Mouse (Mus musculus) liver, embryonic 15.5 days (tissue): ENCODE results near the gene Abi3. TPM values are rescaled to one million over a fixed set of nuclear protein-coding genes. Genes with fewer than 3 reads are reported as not detected.

Experiments
- ATAC-seq: fragments of 200-750 bp; cut with Nextera tagmentation; 2 replicates; pipeline ENCODE4 v1.8.0; 2017; ENCODE audit warnings: moderate number of reproducible peaks, mild to moderate bottlenecking, moderate library complexity; ENCODE audit not compliant: insufficient read depth
- H3K27ac ChIP-seq: fragments of 300-500 bp; sonication (generic); replicated peaks from 2 replicates; pipeline ENCODE4 v1.5.1; 2015; ENCODE audit warnings: mild to moderate bottlenecking, inconsistent platforms
- H3K27me3 ChIP-seq: fragments of 300-500 bp; sonication (generic); 2 replicates; pipeline ENCODE4 v1.6.1; 2015; ENCODE audit warnings: mild to moderate bottlenecking, inconsistent platforms
- H3K36me3 ChIP-seq: fragments of 300-500 bp; sonication (generic); replicated peaks from 2 replicates; pipeline ENCODE4 v1.6.1; 2015; ENCODE audit warnings: moderate library complexity, mild to moderate bottlenecking, inconsistent platforms
- H3K4me1 ChIP-seq: fragments of 300-500 bp; sonication (generic); replicated peaks from 2 replicates; pipeline ENCODE4 v1.6.1; 2015; ENCODE audit warnings: inconsistent platforms
- H3K4me2 ChIP-seq: fragments of 300-500 bp; sonication (generic); 2 replicates; pipeline ENCODE4 v1.6.1; 2015; ENCODE audit warnings: moderate library complexity, mild to moderate bottlenecking, inconsistent platforms
- H3K4me3 ChIP-seq: fragments of 300-500 bp; sonication (generic); replicated peaks from 2 replicates; pipeline ENCODE4 v1.5.1; 2015; ENCODE audit warnings: mild to moderate bottlenecking, inconsistent platforms
- H3K9ac ChIP-seq: fragments of 300-500 bp; sonication (generic); 2 replicates; pipeline ENCODE4 v1.6.1; 2015; ENCODE audit warnings: moderate library complexity, mild to moderate bottlenecking, inconsistent platforms
- H3K9me3 ChIP-seq: fragments of 300-500 bp; sonication (generic); replicated peaks from 2 replicates; pipeline ENCODE4 v1.6.1; 2016; ENCODE audit warnings: inconsistent platforms
- WGBS: fragments of 180-500 bp; shearing (Covaris S2); methylation state at CpG from one replicate; pipeline ENCODE4 v1.1.7; 2015; ENCODE audit warnings: mixed read lengths; ENCODE audit not compliant: insufficient replicate concordance; 5-methylcytosine and 5-hydroxymethylcytosine counted together
- polyA plus RNA-seq: library from polyadenylated mRNA; unstranded; fragments of >200 nt; fragmentation: Nextera tagmentation; extraction: Ambion mirVana; gene quantifications from 2 replicates; pipeline ENCODE4 v1.2.1, GENCODE M21; 2015

Abi3 gene
- polyA plus RNA-seq, 1 experiment from 2014 or later = 7.0 TPM

DNA sequence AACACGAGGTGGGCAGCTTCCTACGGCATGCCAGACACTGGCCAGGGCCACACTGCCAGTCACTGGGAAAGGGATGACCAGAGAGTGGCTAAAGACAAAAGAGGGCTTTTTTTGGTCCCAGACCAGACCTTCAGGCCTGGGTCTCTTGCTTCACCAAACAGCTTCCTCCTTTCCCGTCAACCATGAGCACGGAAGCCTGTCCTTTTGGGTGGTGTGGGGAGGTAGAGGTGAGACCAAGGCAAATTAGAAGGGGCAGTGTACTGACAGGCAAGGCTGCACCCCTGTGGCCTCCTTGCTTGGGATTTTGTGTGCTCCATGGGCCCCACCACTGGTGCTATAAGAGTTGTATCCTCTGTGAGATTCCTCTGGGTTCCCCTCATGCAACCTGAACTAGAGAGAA lies 3.7 kb downstream of the Abi3 start:
- Histone ChIP-seq H3K27ac (0 out of 2 replicates have a peak overlapping the region, but pooled peaks have one; percentile 4), H3K4me3 (no peak overlapping the region), H3K4me2 (no peak overlapping the region), H3K27me3 (peaks cover 37% of the 10 kb centered on the region), H3K36me3 (no peaks in the 10 kb centered on the region), H3K4me1 (peaks cover 77% of the 10 kb centered on the region), H3K9ac (no peak overlapping the region), H3K9me3 (no peaks in the 10 kb centered on the region)
- ATAC-seq = no peak
- 46% methylated on average over 4 of the region's 4 CpGs for WGBS

DNA sequence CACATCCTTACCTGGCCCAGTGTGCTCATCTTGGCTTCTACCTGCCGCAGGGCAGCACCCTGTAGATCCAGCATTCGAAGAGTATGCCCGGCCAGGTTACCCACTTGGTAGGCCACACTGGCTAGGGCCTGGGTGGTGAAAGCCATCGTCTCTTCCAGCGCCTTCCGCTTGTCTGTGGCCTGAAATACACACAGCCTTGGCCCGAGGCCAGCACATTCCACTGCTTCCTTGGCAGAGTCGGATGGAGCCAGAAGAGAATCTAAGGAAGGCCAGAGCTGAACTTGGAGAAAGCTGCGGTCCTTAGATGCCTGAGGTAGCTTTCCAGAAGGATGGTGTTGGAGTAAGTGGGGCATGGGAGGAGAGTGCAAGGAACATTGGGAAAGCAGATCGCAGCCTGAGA lies 5.2 kb downstream of the Abi3 start, which contains the start of gene Gngt2:
Gene Gngt2, plus strand, starts transcription at position 158 of the 400 bp plus-strand sequence.
- Histone ChIP-seq H3K36me3 (no peaks in the 10 kb centered on the region), H3K27ac (peak within 1 kb of the TSS; percentile 66; the same call in 1 of the 2 replicates)
- ATAC-seq = no peak

DNA sequence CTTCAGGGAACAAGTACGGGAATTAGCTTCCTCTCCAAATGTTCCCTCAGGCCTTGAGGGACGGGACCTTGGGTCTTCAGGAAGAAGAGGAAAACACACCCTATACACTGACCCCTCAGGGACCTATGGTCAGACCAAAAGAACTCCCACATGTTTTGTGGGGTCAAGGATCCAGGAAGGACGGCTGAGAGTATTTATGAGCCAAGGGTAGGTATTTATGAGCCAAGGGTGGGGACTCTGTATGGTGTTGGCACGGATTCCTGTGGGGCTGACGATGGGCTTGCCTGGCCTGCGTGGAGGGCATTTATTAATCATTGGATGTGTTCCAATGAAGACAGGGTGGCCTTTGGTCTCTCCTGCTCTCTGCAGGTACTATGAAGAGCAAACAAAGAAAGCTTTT lies 5.8 kb downstream of the Abi3 start:
- Histone ChIP-seq H3K27me3 (peaks cover 48% of the 10 kb centered on the region), H3K4me2 (no peak overlapping the region), H3K4me3 (no peak overlapping the region), H3K27ac (no peak overlapping the region; the same call in 1 of the 2 replicates), H3K9ac (no peak overlapping the region), H3K9me3 (no peaks in the 10 kb centered on the region), H3K4me1 (peaks cover 70% of the 10 kb centered on the region), H3K36me3 (peaks cover 2% of the 10 kb centered on the region)
- WGBS = 64% methylated on average over 6 of the region's 6 CpGs
- ATAC-seq = no peak

More for the DNA sequence above, 5.2 kb downstream of the Abi3 start, which contains the start of gene Gngt2:
- Histone ChIP-seq H3K9me3 (no peaks in the 10 kb centered on the region), H3K27me3 (peaks cover 42% of the 10 kb centered on the region), H3K4me1 (peaks cover 74% of the 10 kb centered on the region), H3K4me2 (no peak within 1 kb of the TSS), H3K4me3 (no peak within 1 kb of the TSS), H3K9ac (no peak within 1 kb of the TSS)
- WGBS = 76% methylated on average over 10 of the region's 10 CpGs

DNA sequence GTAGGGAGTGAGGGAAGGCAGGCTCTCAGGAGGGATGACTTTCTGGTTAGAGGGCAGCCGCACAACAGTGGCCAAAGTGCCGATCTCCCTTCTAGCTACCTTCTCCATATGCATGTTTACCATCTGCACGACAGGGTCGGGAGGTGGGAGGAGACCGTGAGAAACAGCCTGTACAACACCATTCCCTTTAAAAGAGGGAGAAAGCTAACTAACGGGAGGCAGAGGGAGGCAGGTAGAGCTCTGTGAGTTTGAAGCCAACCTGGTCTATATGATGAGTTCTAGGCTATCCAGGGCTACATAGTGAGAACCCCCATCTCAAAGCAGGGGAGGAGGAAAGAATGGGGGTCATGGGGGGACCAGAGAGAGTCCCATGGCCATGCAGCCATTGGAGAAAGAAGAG lies 6.4 kb downstream of the Abi3 start:
- H3K9me3 ChIP-seq = no peaks in the 10 kb centered on the region
- H3K27ac ChIP-seq = peak overlapping the region; percentile 66
- no peak overlapping the region for H3K4me3 ChIP-seq
- 21% methylated on average over 6 of the region's 6 CpGs for WGBS
- H3K4me2 ChIP-seq = peak overlapping the region; percentile 60
- H3K4me1 ChIP-seq = peaks cover 71% of the 10 kb centered on the region
- no peak for ATAC-seq
- H3K36me3 ChIP-seq = peaks cover 8% of the 10 kb centered on the region
- H3K9ac ChIP-seq = no peak overlapping the region
- peaks cover 52% of the 10 kb centered on the region for H3K27me3 ChIP-seq

DNA sequence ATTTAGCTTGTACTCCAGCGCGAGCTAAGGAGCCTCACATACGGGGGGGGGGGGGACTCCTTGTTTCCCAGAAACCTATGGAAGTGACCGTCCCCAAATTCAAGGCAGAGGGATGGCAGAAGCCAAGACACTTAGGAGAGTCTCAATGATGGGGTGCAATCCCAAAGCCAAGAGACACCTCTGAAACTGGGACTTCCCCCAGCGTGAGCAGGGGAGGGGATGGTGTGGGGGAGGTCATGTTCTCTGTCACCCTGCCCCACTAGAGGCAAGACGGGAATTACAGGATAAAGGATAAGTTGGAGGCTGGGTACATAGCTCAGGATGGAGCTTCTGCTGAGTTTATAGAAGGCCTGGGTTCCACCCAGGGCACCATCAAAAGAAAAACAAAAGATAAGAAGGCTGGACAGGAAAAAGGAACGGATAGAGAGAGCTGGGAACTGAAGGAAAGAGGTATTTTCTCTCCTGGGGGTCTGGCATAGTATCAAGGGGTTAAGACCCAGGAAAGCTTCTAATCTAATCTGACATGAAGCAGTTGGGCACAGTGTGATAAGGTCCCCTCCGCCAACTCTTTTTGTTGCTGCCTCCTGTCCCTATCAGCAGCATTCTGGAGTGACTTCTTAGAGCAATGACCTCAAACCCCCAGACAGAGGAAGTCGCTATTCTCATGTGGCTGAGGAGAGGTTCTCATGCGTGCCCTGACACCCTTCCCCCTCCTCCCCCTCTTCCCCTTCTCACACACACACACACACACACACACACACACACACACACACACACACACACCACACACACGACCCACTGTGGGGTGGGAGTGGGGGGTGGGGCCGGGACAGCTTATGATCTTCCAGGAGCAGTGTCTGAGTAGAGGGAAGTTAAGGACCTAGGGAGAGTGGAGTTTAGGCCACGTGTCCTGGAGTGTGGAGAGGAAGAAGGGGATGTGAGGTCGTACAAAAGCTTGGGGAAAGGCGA lies 7.2 kb downstream of the Abi3 start:
- H3K36me3 ChIP-seq = peaks cover 16% of the 10 kb centered on the region
- 4% methylated on average over 15 of the region's 15 CpGs for WGBS
- H3K9me3 ChIP-seq = no peaks in the 10 kb centered on the region
- H3K4me2 ChIP-seq = peak overlapping the region; percentile 60
- H3K27me3 ChIP-seq = peaks cover 58% of the 10 kb centered on the region
- H3K9ac ChIP-seq = peak overlapping the region; percentile 16; the same call in 1 of the 2 replicates
- peak; percentile 73 for ATAC-seq
- peak overlapping the region; percentile 66 for H3K27ac ChIP-seq
- H3K4me3 ChIP-seq = peak overlapping the region; percentile 17
- H3K4me1 ChIP-seq = peaks cover 79% of the 10 kb centered on the region

DNA sequence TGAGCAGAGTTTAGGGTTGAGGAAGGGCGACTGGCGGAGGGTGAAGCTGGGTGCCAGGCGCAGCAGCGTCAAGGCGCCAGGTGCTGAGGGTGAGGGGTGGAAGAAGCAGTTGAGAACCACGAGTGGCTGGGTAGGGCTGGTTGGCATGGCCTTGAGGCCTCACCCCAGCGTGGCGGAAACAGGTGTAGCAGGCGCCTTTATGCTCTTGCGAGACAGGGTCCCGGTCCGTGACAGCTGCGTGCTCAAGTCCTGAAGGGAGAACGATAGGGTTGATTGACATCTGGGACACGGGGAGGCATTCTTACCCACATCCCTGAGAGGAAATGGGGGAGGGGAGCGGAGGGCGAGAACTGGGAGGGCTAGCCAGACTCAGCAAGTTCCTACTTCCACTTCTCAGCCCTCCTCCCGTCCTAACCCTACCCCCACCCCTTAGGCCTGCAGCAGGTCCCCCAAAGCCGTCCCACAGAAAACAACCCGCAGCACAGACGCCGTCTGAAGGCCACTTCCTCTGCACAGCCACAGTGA lies 8.1 kb downstream of the Abi3 start:
- Histone ChIP-seq H3K27ac (peak overlapping the region; percentile 66; the same call in 1 of the 2 replicates), H3K4me1 (peaks cover 84% of the 10 kb centered on the region), H3K27me3 (peaks cover 66% of the 10 kb centered on the region), H3K4me3 (peak overlapping the region; percentile 17; the same call in 1 of the 2 replicates), H3K36me3 (peaks cover 16% of the 10 kb centered on the region), H3K9me3 (no peaks in the 10 kb centered on the region), H3K9ac (peak overlapping the region; percentile 14; the same call in 1 of the 2 replicates), H3K4me2 (peak overlapping the region; percentile 60)
- ATAC-seq = peak; percentile 17
- WGBS = 3% methylated on average over 22 of the region's 22 CpGs

DNA sequence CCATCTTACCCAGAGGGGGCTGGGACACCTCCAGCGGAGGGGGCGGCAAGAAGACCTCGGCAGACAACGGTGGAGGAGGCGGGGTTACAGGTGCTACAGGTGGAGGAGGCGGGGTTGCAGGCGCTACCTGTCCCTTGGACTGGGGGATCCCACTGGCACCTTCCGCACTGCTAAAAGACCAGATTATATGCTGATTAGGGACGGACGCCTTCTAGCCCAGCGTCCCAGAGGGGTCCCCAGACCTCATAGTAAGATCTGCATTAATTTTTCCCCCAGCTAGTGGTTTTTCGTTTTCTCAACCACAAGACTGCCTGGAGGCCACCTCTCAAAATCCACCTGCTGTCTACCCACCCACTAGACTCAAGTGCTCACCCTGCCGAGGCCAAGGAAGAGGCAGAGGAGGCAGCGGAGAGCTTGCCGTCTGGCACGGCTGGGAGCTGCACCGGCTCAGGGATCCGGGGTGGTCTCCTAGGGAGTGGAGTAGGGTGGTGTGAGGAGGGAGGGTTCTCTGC lies 8.6 kb downstream of the Abi3 start:
- peaks cover 71% of the 10 kb centered on the region for H3K27me3 ChIP-seq
- H3K27ac ChIP-seq = peak overlapping the region; percentile 48; the same call in 1 of the 2 replicates

DNA sequence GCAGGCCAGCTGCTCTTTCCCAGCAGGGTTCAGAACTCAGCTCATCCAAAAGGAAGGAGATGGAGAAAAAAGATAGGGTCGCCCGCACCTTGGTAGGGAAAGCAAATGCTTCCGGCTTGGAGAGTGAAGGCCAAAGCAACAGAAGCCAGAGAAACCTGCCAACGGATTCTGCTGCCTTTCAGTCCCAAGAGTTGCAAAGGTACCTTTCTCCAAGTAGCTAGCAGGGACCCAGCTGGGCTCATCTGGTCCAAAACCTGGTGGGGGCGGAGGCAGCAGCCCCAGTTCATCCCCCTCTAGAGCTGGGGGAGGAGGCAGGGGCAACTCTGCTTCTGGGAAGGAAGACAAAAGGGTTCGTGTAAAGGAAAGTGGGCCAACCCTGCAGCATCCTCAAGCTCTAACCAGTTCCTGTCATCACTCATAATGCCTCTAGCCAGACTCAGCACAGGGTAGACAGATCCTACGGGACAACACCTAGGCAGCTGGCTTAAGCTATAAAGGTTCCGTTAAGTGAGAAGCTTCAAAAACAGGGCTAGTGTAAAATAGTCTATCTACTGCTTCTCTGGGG lies 9.2 kb downstream of the Abi3 start:
- WGBS = 57% methylated on average over 8 of the region's 8 CpGs
- H3K9ac ChIP-seq = no peak overlapping the region
- no peaks in the 10 kb centered on the region for H3K9me3 ChIP-seq
- H3K4me2 ChIP-seq = no peak overlapping the region
- H3K36me3 ChIP-seq = peaks cover 16% of the 10 kb centered on the region
- ATAC-seq = no peak
- no peak overlapping the region for H3K4me3 ChIP-seq
- H3K4me1 ChIP-seq = peaks cover 84% of the 10 kb centered on the region
- H3K27me3 ChIP-seq = peaks cover 77% of the 10 kb centered on the region
- H3K27ac ChIP-seq = no peak overlapping the region

More for the DNA sequence above, 8.6 kb downstream of the Abi3 start:
- peaks cover 84% of the 10 kb centered on the region for H3K4me1 ChIP-seq
- peak overlapping the region; percentile 60 for H3K4me2 ChIP-seq
- peaks cover 16% of the 10 kb centered on the region for H3K36me3 ChIP-seq
- WGBS = 18% methylated on average over 18 of the region's 18 CpGs
- peak overlapping the region; percentile 17; the same call in 1 of the 2 replicates for H3K4me3 ChIP-seq
- no peak for ATAC-seq
- H3K9ac ChIP-seq = peak overlapping the region; percentile 14; the same call in 1 of the 2 replicates
- no peaks in the 10 kb centered on the region for H3K9me3 ChIP-seq

DNA sequence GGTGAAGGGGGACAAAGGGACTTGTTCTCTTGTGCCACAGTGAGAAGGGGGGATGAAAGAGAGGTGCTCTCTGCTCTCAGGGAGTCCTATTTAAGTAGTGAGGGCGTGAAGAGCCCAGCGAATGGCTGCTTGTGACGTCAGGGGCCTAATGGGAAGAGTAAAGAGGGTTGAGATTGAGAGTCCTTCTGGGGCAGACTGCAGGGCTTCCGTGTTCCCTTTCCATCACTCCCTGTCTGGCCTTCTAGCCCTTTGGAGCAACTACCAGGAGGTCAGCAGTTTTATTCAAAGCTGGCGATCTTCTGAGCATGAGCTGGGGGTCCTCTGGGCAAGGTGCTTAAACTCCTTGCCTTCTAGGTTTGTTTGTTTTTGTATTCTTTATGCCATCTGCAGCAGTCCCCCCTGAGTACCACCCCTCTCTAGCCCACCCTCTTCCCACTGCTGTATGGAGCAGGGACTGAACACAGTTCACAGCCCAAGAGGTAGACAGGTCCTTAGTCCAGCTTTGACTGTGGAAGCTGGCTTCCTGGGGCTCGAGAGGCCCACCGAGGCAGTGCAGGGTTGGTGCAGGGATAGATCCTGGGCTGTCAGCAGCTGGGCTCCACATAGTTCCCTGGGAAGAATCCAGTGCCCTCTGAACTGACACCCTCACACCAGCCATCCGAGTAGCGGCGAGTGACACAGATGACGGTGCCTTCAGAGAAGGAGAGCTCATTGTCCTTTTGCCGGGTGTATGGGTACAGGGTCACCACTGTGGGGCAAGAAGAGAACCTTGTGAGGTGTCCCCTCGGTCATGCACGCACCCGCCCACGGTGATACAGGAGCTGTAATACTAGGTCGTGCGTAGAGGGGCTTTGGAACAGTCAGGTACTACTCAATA lies 9.9 kb downstream of the Abi3 start:
- no peak for ATAC-seq
- no peak overlapping the region for H3K4me3 ChIP-seq
- H3K9ac ChIP-seq = no peak overlapping the region
- peaks cover 87% of the 10 kb centered on the region for H3K4me1 ChIP-seq
- peaks cover 82% of the 10 kb centered on the region for H3K27me3 ChIP-seq
- peaks cover 16% of the 10 kb centered on the region for H3K36me3 ChIP-seq
- H3K27ac ChIP-seq = no peak overlapping the region
- no peaks in the 10 kb centered on the region for H3K9me3 ChIP-seq
- 76% methylated on average over 18 of the region's 18 CpGs for WGBS
- no peak overlapping the region for H3K4me2 ChIP-seq

DNA sequence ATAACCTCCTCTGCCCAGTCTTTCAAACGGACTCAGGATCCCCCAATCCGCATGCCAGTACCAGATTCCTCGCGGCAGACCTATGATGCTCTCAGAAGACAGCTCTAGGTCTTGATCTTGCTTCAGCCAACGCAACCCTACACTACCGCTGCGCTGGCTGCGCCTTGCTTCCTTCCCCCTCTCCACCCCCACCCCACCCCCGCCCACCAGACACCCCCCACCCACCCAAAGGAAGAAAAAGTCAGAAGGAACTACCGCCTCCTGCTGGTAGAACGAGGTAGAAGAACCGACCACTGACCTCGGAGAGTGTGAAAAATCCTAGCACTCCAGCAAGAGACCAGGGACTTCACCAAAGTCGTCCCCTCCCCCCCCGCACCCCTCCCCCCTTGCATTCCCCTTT lies 10.6 kb downstream of the Abi3 start:
- H3K27ac ChIP-seq = no peak overlapping the region

More for the DNA sequence above, 10.6 kb downstream of the Abi3 start:
- Histone ChIP-seq H3K9ac (no peak overlapping the region), H3K36me3 (peaks cover 16% of the 10 kb centered on the region), H3K4me1 (peaks cover 90% of the 10 kb centered on the region), H3K27me3 (peaks cover 83% of the 10 kb centered on the region), H3K4me2 (peak overlapping the region; percentile 61; the same call in 1 of the 2 replicates), H3K9me3 (no peaks in the 10 kb centered on the region), H3K4me3 (peak overlapping the region; percentile 38)
- 12% methylated on average over 15 of the region's 15 CpGs for WGBS
- no peak for ATAC-seq
